Mouse (Mus musculus): Measurements from ENCODE around the gene Chst14. TPM values are rescaled to one million over a fixed set of nuclear protein-coding genes. Genes with fewer than 3 reads are reported as not detected.

Gene Chst14
- total RNA-seq, 2 experiments from 2014 or later, result 2.5 to 3.0 TPM

GRCm38 (mm10) chr2:118899306-118899705, 27.0 kb upstream of the Chst14 start:
- H3K27ac ChIP-seq, result no peak overlapping the region
- TF ChIP-seq CTCF (conservative IDR thresholded peaks at IDR 0.05), result no peak
- no peak overlapping the region for H3K4me3 ChIP-seq
- DNase-seq (ENCODE audit: low spot score in 2 of 2), result no peak

DNA sequence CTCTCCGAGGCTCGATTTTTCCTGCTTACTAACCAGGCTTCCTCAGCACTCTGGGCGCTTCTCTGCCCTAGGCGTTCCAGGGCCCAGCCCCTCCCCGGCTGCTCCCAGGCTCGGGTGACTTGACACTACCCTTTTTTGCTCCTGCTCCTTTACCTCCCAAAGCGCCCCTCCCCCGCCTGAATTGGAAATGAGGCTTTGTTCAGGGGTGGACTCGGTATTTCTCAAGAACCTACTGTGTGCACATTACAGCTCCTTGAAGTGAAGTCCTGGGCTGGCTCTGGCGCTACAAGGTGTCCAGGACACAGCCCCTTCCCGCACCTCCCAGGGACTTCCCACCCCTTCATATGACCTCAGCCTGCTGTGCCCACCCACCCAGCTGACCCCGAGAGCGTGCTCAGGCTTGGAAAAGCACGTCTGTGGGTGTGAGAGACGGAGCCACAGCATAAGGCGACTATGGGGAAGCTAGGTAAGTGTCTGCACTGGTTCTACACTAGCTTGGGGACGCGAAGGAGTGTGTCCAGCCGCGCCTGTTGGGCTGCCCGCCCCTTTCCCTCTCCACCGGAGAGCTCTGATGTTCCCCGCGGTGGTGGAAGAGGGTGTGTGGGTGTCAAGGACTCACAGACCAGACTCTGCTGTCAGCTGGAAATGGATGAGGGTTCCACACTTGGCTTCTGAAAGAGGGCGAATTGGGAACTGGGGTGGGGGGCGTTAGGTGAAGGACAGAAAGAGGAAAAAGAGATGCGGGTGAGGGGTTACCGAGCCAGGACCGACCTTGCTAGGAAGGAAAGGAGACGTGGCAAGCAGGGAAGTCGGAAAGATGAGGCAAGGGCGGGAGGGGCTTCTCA, 26.1 kb upstream of the Chst14 start, which contains the start of gene Bahd1:
Bahd1 (plus strand) TSS at position 397 of the 845 bp plus-strand sequence.
- Histone ChIP-seq H3K27ac (peak within 1 kb of the TSS; percentile 84), H3K4me3 (peak within 1 kb of the TSS; percentile 87)
- no peak for TF ChIP-seq CTCF (conservative IDR thresholded peaks at IDR 0.05)
- DNase-seq (ENCODE audit: low spot score in 2 of 2), result peak in 1 of 2 experiments; percentile 35

GRCm38 (mm10) chr2:118900826-118901140, 25.5 kb upstream of the Chst14 start:
- no peak for TF ChIP-seq CTCF (conservative IDR thresholded peaks at IDR 0.05)
- DNase-seq (ENCODE audit: low spot score in 2 of 2), result no peak
- H3K4me3 ChIP-seq, result peak overlapping the region; percentile 87
- peak overlapping the region; percentile 84 for H3K27ac ChIP-seq

DNA sequence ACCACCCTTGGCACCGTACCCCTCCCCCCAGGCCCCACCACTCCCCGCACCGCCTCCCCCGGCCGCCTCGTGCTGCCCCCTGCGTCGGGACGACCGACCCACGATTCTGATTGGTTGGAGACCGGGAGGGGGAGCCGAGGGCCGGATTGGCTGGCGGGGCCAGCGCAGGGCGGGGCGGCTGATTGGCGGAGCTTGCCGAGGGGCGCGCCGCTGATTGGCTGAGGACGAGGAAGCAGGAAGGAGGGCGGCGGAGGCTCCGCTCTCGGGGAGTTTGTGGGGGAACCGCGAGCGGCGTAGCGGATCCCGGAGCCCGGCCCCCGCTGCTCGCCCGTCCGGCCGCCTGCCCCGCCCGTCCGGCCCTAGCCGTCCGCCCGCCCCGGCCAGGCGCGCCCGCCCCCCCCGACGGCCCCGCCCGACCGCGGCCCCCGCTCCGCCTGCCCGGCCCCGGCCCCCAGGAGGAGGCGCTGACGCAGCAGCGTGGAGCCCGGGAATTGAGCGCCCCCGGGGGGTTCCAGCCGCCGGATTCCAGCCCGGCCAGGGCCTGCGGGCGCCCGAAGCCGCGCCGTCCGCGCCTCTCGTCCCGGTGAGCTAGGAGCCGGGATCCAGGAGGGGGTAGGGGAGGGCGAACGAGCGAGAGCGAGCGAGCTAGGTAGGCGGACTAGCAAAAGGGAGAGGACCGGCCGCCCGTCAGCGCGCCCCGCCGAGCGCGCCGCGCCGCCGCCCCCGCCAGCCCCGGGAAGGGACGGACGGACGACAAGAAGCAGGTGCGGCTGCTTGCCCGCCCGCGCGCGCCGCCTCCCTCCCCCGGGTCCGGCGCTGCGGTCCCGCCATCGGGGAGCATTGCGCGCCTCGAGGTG, 24.9 kb upstream of the Chst14 start:
- Histone ChIP-seq H3K4me3 (peak overlapping the region; percentile 87), H3K27ac (peak overlapping the region; percentile 94)
- DNase-seq (ENCODE audit: low spot score in 2 of 2), result peak; percentile 98
- TF ChIP-seq CTCF (conservative IDR thresholded peaks at IDR 0.05), result peak; percentile 35; the same call in 1 of the 2 replicates

GRCm38 (mm10) chr2:118902051-118903025, 24.0 kb upstream of the Chst14 start:
- TF ChIP-seq CTCF (conservative IDR thresholded peaks at IDR 0.05), result peak; percentile 52
- H3K27ac ChIP-seq, result peak overlapping the region; percentile 94
- no peak for DNase-seq (ENCODE audit: low spot score in 2 of 2)
- peak overlapping the region; percentile 87 for H3K4me3 ChIP-seq

GRCm38 (mm10) chr2:118903333-118903741, 23.0 kb upstream of the Chst14 start:
- Histone ChIP-seq H3K27ac (no peak overlapping the region; the same call in 1 of the 2 replicates), H3K4me3 (peak overlapping the region; percentile 87)
- no peak for DNase-seq (ENCODE audit: low spot score in 2 of 2)
- TF ChIP-seq CTCF (conservative IDR thresholded peaks at IDR 0.05), result no peak; the same call in 1 of the 2 replicates

DNA sequence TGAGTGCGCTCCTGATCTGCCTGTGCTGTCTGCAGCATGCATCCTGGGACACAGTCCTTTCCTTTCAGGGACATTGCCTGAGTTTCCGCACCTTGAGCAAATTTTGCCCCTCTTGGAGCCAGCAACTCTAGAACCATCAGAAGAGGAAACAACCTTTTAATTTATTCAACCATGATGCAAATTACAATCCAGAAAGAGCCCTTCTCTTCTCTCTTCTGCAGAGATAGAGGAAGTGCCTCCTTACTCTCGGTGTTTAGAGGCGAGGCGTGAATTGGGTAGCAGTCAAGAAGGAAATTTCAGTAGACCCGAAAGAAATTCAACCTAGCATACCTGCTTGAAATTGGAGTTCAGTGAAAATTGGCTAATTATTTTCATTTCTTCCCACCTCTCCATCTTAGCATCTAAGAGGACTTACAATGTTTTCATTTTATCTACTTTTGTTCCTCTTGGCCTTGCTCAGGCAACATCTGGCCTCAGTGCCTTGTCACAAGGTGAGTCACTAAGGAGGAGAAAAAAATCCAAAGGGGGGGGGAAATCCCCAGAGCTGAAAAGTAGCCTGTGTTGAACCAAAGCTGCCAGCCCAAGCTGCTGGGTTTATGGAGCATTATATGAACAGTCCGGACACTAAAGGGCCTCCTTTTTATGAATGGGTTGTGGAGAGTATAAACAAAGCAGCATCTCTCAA, 20.7 kb upstream of the Chst14 start:
- Histone ChIP-seq H3K27ac (no peak overlapping the region), H3K4me3 (no peak overlapping the region)
- TF ChIP-seq CTCF (conservative IDR thresholded peaks at IDR 0.05), result no peak
- no peak for DNase-seq (ENCODE audit: low spot score in 2 of 2)

- TF ChIP-seq CTCF (conservative IDR thresholded peaks at IDR 0.05), result no peak
- no peak overlapping the region for H3K27ac ChIP-seq
- H3K4me3 ChIP-seq, result no peak overlapping the region
- no peak for DNase-seq (ENCODE audit: low spot score in 2 of 2)
Observed at GRCm38 (mm10) chr2:118906118-118906492, 20.2 kb upstream of the Chst14 start.

- Histone ChIP-seq H3K27ac (no peak overlapping the region), H3K4me3 (no peak overlapping the region)
- TF ChIP-seq CTCF (conservative IDR thresholded peaks at IDR 0.05), result no peak
- DNase-seq (ENCODE audit: low spot score in 2 of 2), result no peak
Observed at GRCm38 (mm10) chr2:118907781-118908180, 18.5 kb upstream of the Chst14 start.

DNA sequence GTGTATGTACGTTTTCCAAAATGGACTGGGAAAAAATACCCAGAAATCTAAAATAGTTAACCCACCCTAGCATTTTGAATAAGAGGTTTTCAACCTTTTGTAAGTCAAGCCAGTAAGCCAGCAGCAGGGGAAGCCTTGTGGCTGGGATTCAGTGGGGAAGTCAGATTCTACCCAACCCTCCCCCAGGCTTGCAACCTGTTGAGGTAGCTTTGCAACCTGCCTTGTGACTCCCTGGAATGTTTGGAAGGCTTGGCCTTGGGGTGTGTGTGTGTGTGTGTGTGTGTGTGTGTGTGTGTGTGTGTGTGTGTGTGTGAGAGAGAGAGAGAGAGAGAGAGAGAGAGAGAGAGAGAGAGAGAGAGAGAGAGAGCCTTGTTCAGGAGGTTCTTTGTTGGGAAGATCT, 17.1 kb upstream of the Chst14 start:
- TF ChIP-seq CTCF (conservative IDR thresholded peaks at IDR 0.05), result no peak
- no peak overlapping the region for H3K27ac ChIP-seq
- no peak for DNase-seq (ENCODE audit: low spot score in 2 of 2)
- H3K4me3 ChIP-seq, result no peak overlapping the region

GRCm38 (mm10) chr2:118910605-118911278, 15.6 kb upstream of the Chst14 start:
- TF ChIP-seq CTCF (conservative IDR thresholded peaks at IDR 0.05), result no peak
- no peak overlapping the region for H3K27ac ChIP-seq
- DNase-seq (ENCODE audit: low spot score in 2 of 2), result no peak
- no peak overlapping the region for H3K4me3 ChIP-seq

Measured in layer of hippocampus, adult 2 months (tissue).